Mouse (Mus musculus): Measurements from ENCODE around the gene Vwa8.

The Vwa8 gene

DNA sequence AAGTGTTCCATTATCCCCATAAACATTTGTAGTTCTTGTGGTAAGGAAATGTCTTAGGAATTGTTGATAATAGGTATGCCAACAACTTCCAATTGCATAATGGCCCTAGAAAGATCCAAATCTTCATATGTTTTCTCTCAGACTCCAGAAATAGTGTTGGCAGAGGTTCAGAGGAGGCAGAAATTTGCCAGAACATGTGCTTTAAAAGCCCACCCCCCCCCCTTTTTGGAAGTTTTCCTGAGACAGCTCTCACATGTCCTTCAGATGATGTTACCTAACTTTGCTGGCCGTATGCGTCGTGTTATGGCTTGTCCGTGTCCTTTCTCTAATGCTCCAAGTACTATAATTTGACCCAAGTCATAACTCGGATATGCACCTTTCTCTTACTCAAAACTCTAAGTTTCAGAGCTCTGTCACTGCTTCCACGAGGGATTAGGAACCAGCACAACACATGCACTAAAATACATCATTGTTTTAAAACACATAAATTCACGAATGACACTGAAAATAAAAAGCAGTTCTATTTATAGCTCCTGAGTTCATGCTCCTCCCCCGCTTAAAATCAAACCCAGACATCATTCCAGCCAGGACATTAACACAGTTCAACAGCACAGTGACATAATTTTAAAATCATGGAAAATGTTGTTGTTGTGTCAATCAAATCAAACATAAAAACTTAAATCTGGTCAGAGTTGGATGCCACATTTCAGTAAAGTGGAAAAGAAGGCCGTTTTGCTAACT, 227.9 kb downstream of the Vwa8 start:
- no peak for DNase-seq (ENCODE audit: low read depth in 2 of 2, low spot score in 2 of 2)

DNA sequence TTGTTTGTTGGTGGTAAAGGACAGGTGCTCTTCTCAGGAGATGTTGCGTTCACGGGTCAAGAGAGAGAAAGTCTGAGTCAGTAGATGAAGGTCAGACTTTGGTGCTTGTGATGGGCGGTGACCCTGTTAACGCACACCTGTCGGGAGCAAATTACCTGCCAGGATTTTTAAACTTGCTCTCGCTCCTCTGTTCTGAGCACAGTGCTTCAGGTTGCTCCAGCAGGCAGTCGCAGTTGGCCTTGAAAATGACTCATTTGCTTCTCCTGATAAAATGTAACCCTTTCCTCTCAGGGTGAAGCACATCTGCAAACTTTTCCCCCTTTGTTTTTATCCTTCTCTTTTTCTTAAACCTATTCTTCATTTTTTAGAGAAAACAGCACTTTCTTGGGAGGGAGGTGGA, 234.7 kb downstream of the Vwa8 start:
- no peak for DNase-seq (ENCODE audit: low read depth in 2 of 2, low spot score in 2 of 2)

DNA sequence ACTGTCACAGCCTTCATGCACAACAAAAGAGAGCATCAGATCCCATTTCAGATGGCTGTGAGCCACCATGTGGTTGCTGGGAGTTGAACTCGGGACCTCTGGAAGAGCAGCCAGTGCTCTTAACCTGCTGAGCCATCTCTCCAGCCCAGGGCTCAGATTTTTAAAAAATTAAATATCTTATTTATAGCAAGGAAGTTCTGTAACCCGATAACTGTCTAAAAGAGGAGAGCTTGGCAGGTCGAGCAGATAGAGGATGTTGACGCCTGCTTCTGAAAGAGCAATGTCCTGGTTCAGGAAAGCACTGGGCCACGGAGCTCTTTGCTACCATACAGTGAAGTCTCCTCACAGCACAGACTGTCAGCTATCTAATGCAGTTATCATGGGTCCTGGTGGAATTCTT, 237.2 kb downstream of the Vwa8 start:
- DNase-seq (ENCODE audit: low read depth in 2 of 2, low spot score in 2 of 2), result no peak

DNA sequence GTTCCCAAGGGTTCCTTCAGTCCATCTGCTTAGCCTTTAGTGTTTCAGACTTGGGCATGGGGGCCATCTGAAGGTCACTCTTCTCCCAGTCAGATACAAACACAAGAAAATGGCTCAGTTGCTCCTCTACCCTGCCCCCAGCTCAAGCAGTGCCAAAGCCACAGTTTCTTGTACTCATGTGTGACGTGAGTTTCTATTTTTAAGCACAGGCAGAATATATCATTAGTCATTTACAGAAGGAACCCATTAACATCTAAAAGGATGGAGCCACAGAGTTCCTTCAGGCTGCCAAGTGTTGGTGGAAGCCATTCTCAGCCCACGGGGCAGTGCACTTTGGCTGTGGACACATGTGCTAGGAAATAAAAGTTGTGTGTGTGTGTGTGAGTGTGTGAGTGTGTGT, 240.6 kb downstream of the Vwa8 start:
- DNase-seq (ENCODE audit: low read depth in 2 of 2, low spot score in 2 of 2), result no peak

DNA sequence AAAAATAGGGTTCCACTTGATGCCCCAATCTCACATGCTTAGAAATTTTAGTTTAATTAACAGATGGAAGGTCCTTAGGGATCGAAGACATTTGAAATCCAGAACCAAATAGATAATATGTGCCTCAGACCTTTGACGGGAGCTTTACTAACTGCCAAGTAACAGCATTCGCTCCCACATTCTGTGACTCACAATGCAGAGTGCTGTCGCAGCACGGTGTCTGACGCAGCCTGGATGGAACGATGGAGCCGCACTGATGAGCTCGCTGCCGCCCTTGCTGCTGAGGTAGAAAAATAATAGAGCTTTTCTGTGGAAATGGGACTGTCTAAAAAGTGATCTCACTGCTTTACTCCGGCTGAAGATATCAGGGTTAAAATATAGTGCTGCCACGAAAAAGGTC, 248.3 kb downstream of the Vwa8 start:
- DNase-seq (ENCODE audit: low read depth in 2 of 2, low spot score in 2 of 2), result no peak

DNA sequence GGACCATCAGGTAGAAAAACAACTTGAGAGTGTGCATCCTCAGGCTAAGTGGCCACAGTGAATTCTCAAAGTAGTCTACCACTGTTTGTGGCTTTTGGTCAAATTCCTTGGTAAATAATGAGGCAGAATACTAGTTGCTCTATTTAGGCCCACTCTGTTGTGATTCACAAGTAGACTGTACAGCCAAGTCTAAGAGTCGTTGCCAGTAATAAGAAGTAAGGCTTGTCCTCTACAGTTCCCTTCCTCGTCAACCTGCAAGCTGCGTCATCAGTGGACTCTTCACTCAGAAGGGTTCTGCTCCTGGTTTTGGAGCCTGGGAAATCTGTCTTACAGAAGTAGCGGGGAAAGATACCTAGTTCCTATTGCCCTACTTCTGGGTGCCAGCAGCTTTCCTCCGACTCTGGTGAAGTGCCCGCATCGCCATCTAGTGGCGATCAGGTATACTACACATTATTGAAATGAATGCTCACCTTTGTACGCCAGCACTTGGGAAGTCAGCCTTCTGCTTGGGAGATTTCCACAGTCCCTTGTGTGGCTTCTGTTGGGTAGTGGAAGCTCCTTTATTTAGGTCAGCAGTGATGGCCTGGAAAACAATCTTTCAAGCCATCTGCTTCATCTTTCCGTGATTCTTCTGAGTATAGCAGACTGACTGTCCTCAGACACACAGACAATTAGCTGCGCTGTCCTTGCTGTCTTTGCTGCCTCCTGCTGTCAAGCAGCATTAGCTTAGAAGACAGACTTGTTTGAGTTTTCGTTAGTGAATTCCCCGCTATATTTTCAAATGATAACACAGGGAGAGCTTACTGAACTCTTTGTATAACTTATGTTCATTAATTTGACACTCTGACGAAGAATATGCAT, 258.0 kb downstream of the Vwa8 start:
- DNase-seq (ENCODE audit: low read depth in 2 of 2, low spot score in 2 of 2), result peak; percentile 39 to 51

DNA sequence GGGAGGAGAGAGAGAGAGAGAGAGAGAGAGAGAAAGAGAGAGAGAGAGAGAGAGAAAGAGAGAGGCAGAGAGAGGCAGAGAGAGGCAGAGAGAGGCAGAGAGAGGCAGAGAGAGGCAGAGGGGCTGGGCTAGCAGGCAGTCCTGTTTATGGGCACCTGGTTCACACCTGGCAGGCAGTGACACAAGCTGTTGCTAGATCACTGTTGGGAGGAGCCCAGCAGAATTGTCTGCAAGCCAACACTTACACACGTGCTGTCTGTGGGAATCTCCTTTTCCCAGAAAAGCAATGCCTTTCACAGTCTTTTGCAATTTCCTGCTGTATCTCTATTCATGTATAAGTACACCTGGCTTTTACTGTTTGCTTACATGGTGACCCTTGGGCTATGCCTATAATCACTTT, 260.5 kb downstream of the Vwa8 start:
- DNase-seq (ENCODE audit: low read depth in 2 of 2, low spot score in 2 of 2), result no peak

DNA sequence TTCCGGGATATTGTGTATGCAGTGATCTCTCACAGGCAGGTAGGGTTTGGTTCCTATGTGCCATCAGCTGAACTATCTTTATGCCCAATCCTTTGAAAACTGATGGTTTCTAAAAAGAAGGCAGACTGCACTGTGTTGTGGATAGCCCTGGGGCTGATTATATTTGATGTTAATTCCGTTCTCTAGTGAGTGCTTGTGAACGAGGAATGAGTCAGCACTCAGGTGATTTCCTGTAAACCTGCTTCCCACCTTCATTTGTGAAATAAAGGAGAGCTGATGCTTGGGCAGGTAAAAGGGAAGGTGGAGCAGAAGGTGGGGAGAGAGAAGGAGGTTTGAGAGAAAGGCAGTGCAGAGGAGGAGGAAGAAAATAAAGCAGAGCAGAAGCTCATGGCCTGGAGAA, 261.2 kb downstream of the Vwa8 start:
- no peak for DNase-seq (ENCODE audit: low read depth in 2 of 2, low spot score in 2 of 2)

DNA sequence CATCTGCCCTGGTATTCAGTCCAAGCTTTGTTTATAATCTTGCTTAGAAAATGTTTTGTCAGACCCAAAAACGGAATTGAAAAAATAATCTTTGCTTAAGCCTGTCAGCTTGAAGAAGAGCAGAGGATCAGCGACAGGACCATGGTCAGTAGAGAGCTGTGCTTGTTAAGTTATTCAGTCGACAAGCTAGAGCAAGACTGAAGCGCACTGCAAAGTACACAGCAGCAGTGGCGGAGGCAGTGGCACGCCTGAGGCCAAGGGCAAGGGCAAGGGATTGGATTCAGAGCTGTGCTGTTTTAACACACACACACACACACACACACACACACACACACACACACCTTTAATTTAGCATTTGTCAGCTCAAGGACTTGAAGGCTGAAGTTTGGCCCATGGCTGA, 263.2 kb downstream of the Vwa8 start:
- no peak for DNase-seq (ENCODE audit: low read depth in 2 of 2, low spot score in 2 of 2)

DNA sequence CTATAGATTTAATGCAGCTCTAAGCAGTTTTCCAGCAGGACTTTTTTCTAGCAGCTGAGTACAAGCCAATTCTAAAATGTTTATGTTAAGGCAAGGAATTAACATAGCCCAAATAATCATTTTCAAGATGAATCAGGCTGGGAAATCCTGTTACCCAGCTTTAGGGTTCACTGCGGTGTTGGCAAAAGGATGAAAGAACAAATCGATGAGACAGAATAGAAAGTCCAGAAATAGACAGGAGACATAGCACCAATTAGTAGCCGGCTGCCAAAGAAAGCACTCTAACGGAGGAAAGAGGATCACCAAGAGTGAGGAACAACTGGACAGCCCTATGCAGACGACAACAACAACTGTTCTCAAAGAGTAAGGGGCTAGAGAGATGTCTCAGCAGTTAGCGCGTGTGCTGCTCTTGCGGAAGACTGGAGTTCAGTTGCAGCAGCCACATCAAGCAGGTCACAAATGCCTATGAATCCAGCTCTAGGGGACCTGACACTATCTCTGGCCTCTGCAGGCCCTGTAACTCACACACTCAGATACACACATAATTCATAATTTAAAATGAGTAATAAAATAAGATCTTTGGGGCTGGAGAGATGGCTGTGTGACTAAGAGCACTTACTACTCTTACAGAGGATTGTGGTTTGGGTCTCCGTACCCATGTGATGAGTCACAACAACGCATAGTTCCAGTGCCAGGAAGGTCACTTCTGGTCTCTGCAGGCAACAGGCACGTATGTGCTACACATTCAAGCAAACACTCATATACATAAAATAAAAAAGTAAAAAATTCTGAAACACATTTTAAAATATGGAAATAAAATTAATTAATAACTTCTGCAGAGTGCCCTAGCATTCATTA, 265.9 kb downstream of the Vwa8 start:
- no peak for DNase-seq (ENCODE audit: low read depth in 2 of 2, low spot score in 2 of 2)

DNA sequence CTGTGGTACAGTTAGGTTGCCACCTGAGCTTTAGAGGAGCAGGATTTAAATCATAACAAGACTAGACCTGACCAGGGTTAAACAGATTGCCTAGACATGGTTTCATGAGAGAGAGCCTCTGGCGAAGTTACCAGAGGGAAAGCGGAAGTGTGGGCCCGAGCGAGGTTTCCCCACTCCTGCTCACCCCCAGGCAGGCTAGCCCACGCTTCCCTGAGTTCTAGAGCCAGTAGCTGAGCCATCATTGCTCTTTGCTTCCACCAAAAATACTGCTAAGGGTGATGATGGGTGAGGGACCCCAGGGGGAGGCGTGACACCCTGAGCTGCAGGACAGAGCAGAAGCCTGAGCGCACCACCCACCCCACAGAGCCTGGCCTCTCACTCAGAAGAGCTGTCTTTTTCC, 269.6 kb downstream of the Vwa8 start:
- DNase-seq (ENCODE audit: low read depth in 2 of 2, low spot score in 2 of 2), result no peak

DNA sequence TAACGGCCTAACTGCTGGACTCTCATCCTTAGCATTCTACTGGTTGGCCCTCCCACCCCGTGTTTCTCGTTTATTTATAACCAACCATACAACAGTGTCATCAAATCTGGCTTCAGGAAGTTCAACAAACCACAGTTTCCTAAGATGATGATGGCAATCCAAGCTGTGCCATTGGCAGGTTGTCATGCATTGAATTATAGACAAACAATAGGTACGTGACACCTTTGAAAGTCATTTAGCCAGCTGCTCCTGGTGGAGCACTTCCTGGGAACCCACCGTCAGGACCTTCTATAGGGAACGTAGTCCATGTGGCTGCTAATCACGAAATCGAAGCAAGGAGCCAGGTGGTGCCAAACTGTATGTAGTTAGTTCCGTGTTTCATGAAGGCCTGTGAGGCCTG, 270.5 kb downstream of the Vwa8 start:
- DNase-seq (ENCODE audit: low read depth in 2 of 2, low spot score in 2 of 2), result no peak

DNA sequence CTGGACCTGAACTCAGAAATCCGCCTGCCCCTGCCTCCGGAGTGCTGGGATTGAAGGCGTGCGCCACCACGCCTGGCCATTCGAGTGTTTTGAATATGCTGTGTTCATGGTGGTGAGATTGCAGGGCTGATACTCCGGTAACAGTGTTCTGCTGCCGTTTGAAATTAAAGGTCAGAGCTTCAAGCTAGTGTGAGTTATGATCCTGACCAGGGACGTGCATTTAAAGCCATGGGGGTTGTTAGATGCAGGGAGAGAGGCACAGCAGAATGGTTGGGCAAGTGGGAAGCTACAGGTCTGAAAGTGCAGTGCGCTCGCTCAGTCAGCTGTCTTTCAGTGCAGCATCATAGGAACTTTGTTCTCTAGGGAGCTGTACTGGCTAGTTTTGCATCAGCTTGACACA, 271.8 kb downstream of the Vwa8 start:
- DNase-seq (ENCODE audit: low read depth in 2 of 2, low spot score in 2 of 2), result no peak

DNA sequence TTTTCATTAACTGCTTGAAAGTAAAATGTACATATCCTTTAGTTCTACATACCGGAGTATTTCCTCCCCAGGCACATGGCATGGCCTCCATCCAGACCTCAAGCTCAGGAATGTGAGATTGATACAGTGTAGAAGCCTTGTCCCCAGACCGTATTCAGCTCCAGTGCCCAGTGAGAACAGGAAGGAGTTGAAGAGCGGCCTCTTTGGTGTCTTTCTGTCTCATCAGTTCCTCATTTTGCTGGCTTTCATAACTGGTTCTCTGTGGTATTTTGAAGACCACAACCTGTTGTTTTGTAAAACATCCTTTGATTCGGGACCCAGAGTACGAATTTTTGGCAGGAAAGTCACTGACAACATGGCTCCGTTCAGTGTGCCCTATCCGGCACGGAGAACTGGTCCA, 274.6 kb downstream of the Vwa8 start:
- no peak for DNase-seq (ENCODE audit: low read depth in 2 of 2, low spot score in 2 of 2)

DNA sequence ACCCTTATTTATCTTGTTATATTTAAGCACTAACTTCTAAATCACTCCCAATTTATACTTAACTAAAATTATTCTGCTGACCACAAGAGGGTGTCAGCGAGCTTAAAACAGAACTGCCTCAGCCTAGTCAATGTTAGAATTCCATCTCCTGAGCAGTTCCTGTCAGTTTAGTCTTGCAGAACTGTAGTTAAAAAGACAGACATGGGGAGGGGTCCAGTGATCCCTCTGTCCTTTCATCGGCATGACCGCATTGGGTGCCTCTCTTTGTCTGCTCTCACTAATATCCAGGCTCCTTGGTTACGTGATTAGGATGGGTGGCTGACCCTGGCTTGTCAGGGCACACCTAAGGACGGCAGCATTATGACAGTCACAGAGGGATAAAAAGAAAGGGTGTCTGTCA, 275.8 kb downstream of the Vwa8 start:
- peak; percentile 40 to 67 for DNase-seq (ENCODE audit: low read depth in 2 of 2, low spot score in 2 of 2)

DNA sequence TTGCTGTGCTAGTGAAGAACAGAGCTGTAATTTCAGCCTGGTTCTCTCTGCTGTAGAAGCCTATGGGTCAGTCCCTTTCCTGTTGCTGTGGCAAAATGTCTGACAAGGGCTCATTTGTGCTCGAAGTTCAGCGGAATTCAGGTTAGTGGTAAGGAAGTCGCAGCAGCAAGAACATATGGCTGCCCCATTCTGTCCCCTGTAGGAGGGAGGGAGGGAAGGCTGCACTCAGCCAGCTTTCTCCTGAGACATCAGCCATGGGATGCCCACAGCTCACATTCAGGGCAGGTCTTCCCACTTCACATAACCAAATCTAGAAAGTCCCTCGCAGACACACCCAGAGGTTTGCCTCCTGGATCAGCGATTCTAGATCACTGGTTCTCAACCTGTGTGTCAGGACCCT, 277.3 kb downstream of the Vwa8 start:
- no peak for DNase-seq (ENCODE audit: low read depth in 2 of 2, low spot score in 2 of 2)

DNA sequence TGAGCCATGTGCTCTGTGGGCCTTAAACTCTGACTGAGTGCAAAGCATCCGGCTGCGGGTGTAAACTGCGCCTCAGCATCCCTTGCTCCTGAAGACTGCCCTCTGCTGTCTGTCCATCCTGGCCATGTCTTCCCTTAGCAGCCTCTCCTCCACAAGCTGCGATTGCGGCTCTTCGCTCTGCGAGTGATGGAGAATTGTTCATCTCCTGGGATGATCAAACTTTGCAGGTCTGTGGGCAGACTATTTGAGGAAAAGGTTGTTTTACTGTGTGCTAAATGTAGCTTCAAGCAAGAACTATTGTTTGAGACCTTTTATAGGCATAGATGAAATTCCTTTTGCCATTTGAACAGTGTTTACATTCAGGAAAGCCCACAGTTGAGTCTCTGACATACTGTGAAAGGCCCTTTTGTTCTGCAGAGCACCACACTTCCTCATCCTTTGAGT, 286.1 kb downstream of the Vwa8 start:
- DNase-seq (ENCODE audit: low read depth in 2 of 2, low spot score in 2 of 2), result no peak

DNA sequence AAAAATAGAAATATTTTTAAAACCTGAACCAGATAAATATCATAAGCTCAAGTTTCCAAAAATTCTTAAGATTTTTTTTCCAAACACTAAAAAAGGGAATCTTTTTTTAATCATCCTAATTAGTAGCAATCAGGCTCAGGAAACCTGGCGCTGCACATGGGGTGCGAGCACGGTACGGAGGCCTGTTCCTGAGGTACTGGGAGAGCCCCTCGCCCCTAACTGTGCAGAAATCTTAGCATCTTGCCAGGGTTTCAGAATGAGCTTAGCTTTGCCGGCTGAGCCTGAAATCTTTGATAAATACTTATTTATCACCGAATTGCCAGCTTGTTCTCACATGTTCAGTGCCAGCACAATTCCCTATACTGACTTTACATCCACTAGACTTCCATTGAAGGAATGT, 286.6 kb downstream of the Vwa8 start:
- no peak for DNase-seq (ENCODE audit: low read depth in 2 of 2, low spot score in 2 of 2)

DNA sequence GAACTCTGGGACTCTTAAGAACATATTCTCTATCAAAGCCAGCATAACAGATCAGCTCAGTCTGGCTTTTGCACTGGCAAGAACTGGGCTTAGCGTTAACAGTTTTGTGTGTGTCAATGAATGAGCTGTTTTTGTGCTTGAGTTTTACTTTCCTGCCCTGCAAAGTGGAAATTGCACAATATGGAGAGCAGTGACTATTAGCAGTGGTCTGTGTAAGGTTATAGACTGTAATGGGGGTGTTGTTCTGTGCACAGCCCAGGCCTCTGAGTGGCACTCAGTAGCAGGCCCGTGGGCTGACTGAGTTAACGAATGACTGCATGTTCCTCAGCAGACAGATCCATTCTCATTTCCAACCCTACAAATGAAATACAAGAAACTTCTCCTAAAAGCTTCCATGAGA, 287.7 kb downstream of the Vwa8 start:
- DNase-seq (ENCODE audit: low read depth in 2 of 2, low spot score in 2 of 2), result no peak

DNA sequence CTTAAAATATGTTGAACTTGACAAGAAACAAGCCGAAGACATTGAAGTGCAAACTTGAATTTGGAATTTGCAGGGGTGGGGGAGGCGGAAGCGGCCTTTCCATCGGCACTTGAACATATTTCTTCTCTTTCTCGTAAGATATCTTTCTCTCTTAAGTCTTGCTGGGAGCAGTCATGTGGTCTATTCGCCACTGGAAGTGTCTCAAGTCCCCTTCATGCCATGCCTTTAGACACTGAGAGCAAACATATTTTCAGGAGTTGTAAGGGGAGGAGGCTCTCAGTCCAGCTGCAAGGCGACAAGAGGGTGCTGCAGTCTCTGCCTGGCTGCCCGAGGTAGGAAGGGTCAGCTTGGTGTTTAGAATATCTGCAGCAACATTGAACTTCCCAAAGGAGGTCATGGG, 288.2 kb downstream of the Vwa8 start:
- DNase-seq (ENCODE audit: low read depth in 2 of 2, low spot score in 2 of 2), result no peak

DNA sequence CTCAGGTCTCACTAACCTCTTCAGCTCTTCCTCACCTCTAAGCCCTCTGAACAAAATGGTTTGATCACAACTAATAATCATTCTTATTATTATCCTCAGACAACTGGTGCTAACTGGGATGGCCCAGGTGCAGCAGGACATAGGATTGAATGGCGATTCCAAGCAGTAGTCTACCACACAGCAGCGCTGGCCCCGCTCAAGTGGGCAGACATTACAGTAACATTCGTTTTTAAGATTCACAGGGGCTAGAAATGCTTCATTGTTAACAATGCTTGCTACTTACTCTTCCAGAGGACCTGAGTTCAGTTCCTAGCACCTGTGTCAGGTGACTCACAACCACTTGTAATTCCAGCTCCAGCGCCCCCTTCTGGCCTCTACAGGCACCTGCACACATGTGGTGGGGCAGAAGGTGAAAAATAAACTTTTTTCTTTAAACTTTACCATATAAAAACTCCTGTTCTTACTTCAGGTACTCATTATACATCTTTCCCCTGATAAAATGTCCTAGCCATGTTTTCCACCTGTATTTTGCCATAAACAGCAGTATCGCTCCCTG, 290.3 kb downstream of the Vwa8 start:
- DNase-seq (ENCODE audit: low read depth in 2 of 2, low spot score in 2 of 2), result no peak
